Mouse (Mus musculus) limb, embryonic 11.5 days (tissue): ENCODE data around the gene Gm42957. TPM values are rescaled to one million over a fixed set of nuclear protein-coding genes. Genes with fewer than 3 reads are reported as not detected.

Experiments used
- ATAC-seq: fragments of 200-750 bp; cut with Nextera tagmentation; 2 replicates; pipeline ENCODE4 v1.8.0; 2017; ENCODE audit warnings: low read depth; ENCODE audit not compliant: insufficient number of reproducible peaks, low FRiP score, low TSS enrichment
- DNase-seq: peaks from one replicate; pipeline ENCODE4 v3.0.0-alpha.2; 2015; ENCODE audit warnings: low spot score
- H3K27ac ChIP-seq: fragments of 300-500 bp; sonication (generic); replicated peaks from 2 replicates; pipeline ENCODE4 v1.5.1; 2014; ENCODE audit warnings: low read depth, mild to moderate bottlenecking, low read length
- H3K27me3 ChIP-seq: fragments of 300-500 bp; sonication (generic); 2 replicates; pipeline ENCODE4 v1.6.1; 2014; ENCODE audit warnings: mild to moderate bottlenecking, low read length, mixed read lengths; ENCODE audit not compliant: control insufficient read depth, insufficient read depth
- H3K36me3 ChIP-seq: fragments of 300-500 bp; sonication (generic); 2 replicates; pipeline ENCODE4 v1.6.1; 2014; ENCODE audit warnings: mild to moderate bottlenecking, low read length, moderate library complexity, mixed read lengths; ENCODE audit not compliant: control insufficient read depth, insufficient read depth
- H3K4me1 ChIP-seq: fragments of 300-500 bp; sonication (generic); 2 replicates; pipeline ENCODE4 v1.6.1; 2014; ENCODE audit warnings: low read length, mixed read lengths; ENCODE audit not compliant: control insufficient read depth, insufficient read depth
- H3K4me2 ChIP-seq: fragments of 300-500 bp; sonication (generic); 2 replicates; pipeline ENCODE4 v1.6.1; 2014; ENCODE audit warnings: low read depth, mild to moderate bottlenecking, moderate library complexity; ENCODE audit not compliant: severe bottlenecking
- H3K4me3 ChIP-seq: fragments of 300-500 bp; sonication (generic); 2 replicates; pipeline ENCODE4 v1.5.1; 2014; ENCODE audit warnings: low read depth, low read length
- H3K9ac ChIP-seq: fragments of 300-500 bp; sonication (generic); 2 replicates; pipeline ENCODE4 v1.6.1; 2014; ENCODE audit warnings: mild to moderate bottlenecking, low read length
- H3K9me3 ChIP-seq: fragments of 300-500 bp; sonication (generic); 2 replicates; pipeline ENCODE4 v1.6.1; 2016; ENCODE audit warnings: low read length; ENCODE audit not compliant: control insufficient read depth
- WGBS: fragments of 180-500 bp; shearing (Covaris S2); extraction: QIAGEN DNeasy Blood & Tissue Kit; methylation state at CpG from one replicate; pipeline ENCODE4 v1.1.7; 2014; 5-methylcytosine and 5-hydroxymethylcytosine counted together
- polyA plus RNA-seq: library from polyadenylated mRNA; unstranded; fragments of >200 nt; fragmentation: Nextera tagmentation; extraction: Ambion mirVana; gene quantifications from 2 replicates; pipeline ENCODE4 v1.2.1, GENCODE M21; 2014

The Gm42957 gene
- polyA plus RNA-seq, 1 experiment from 2014 or later = 0.11 TPM

GRCm38 (mm10) chr3:96596855-96597254 is 38.4 kb upstream of the Gm42957 start:
- Histone ChIP-seq H3K9ac (peak overlapping the region; percentile 61), H3K9me3 (no peaks in the 10 kb centered on the region), H3K36me3 (no peaks in the 10 kb centered on the region), H3K4me1 (peaks cover 18% of the 10 kb centered on the region; the same call in 1 of the 2 replicates), H3K27ac (no peak overlapping the region), H3K27me3 (peaks cover 10% of the 10 kb centered on the region), H3K4me2 (peak overlapping the region; percentile 99), H3K4me3 (peak overlapping the region; percentile 49)
- DNase-seq = no peak
- no peak for ATAC-seq
- WGBS = 2% methylated on average over 11 of the region's 12 CpGs

DNA sequence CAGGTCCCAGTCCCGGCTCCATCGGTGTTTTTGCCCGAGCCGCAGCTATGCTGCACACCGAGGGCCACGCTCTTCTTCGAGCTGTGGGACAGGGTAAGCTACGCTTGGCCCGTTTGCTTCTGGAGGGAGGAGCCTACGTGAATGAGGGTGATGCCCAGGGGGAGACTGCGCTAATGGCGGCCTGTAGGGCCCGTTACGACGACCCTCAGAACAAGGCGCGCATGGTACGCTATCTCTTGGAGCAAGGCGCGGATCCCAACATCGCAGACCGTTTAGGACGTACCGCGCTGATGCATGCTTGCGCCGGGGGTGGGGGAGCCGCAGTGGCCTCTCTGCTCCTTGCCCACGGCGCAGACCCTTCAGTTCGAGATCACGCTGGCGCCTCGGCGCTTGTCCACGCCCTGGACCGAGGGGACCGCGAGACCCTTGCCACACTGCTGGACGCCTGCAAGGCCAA is 37.8 kb upstream of the Gm42957 start:
- Histone ChIP-seq H3K36me3 (no peaks in the 10 kb centered on the region), H3K27me3 (peaks cover 10% of the 10 kb centered on the region), H3K4me2 (peak overlapping the region; percentile 99), H3K4me1 (peaks cover 21% of the 10 kb centered on the region; the same call in 1 of the 2 replicates), H3K9me3 (no peaks in the 10 kb centered on the region), H3K9ac (peak overlapping the region; percentile 61), H3K27ac (no peak overlapping the region), H3K4me3 (peak overlapping the region; percentile 49)
- peak; percentile 65 for DNase-seq
- WGBS = under 1% methylated on average over 40 of the region's 40 CpGs
- no peak for ATAC-seq

- Histone ChIP-seq H3K27ac (peak overlapping the region; percentile 62; the same call in 1 of the 2 replicates), H3K9ac (peak overlapping the region; percentile 61), H3K27me3 (peaks cover 10% of the 10 kb centered on the region), H3K36me3 (no peaks in the 10 kb centered on the region), H3K4me2 (peak overlapping the region; percentile 99), H3K4me3 (peak overlapping the region; percentile 49), H3K4me1 (peaks cover 26% of the 10 kb centered on the region; the same call in 1 of the 2 replicates), H3K9me3 (no peaks in the 10 kb centered on the region)
- WGBS = 1% methylated on average over 54 of the region's 54 CpGs
- DNase-seq = peak; percentile 84
- no peak for ATAC-seq
Observed at GRCm38 (mm10) chr3:96598156-96599068, 36.9 kb upstream of the Gm42957 start.

DNA sequence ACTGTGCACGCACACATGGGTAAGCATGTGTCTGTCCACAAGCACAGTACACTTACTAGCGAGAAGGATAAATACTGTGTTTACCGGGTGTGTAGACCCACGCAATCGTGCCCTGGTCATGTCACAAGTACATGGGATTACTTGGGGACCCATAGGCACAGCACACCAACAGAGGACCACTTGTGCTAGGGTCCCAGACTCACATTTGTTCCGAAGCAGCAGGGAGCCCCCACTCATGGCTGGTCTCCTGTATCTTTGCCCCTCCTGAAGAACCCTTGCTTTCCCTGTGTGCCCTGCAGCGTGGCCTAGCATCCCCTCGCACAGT is 36.2 kb upstream of the Gm42957 start:
- H3K4me3 ChIP-seq = peak overlapping the region; percentile 49
- DNase-seq (no peak), ATAC-seq (no peak)
- H3K36me3 ChIP-seq = no peaks in the 10 kb centered on the region
- peak overlapping the region; percentile 99 for H3K4me2 ChIP-seq
- peaks cover 26% of the 10 kb centered on the region; the same call in 1 of the 2 replicates for H3K4me1 ChIP-seq
- no peak overlapping the region for H3K27ac ChIP-seq
- 47% methylated on average over 8 of the region's 8 CpGs for WGBS
- peaks cover 10% of the 10 kb centered on the region for H3K27me3 ChIP-seq
- no peaks in the 10 kb centered on the region for H3K9me3 ChIP-seq
- peak overlapping the region; percentile 61; the same call in 1 of the 2 replicates for H3K9ac ChIP-seq

DNA sequence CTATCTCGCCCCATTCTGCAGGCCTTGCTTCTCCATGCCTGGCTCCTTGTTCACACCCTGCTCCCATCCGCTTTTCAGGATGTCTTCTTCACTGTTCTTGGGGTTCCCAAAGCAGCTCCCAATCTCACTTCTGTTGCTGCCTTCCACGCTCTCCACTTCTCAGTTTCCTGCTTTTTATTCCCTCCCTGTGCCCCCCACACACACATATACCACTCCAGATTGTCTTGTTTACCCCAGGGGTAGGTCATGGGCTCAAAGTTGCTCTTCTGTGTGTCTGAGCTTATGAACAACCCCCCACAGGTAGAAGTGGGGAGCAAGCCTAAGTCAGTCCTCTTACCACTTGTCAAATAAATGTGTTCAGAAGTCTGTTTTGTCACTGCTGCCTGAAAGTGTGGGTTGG is 35.9 kb upstream of the Gm42957 start:
- peaks cover 26% of the 10 kb centered on the region; the same call in 1 of the 2 replicates for H3K4me1 ChIP-seq
- 57% methylated on average over 3 of the region's 3 CpGs for WGBS
- H3K9ac ChIP-seq = no peak overlapping the region
- no peak for ATAC-seq
- peaks cover 10% of the 10 kb centered on the region for H3K27me3 ChIP-seq
- DNase-seq = no peak
- no peaks in the 10 kb centered on the region for H3K9me3 ChIP-seq
- H3K36me3 ChIP-seq = no peaks in the 10 kb centered on the region
- H3K4me2 ChIP-seq = no peak overlapping the region
- H3K27ac ChIP-seq = no peak overlapping the region
- no peak overlapping the region for H3K4me3 ChIP-seq

DNA sequence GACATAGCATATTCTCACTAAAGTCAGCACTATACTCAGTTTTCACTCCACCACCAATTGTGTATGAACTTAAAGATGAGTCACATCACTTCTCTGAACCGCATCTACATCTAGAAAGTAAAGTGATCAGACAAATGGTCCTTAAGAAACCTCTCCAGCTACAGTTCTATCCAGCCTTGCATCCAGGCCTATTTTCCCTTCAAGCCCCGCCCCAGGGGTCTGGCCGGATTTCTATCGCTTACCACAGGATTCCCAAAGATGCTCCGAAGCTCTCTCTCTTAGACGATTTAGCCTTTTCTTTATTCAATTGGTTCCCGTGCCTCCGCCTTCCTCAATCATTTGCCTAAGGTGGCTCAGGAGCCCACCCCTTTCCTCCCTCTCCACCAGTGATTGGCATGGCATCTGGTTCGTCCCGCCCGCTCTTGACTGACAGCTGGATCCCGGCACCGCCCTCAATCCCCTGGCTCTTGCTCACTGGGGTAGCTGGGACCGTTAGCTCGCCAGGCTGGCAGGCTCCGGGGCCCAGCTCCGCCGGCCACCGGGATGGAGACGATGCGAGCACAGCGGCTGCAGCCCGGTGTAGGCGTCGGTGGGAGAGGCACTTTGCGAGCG is 34.5 kb upstream of the Gm42957 start, which contains the start of gene Lix1l:
Lix1l (plus strand) TSS at position 511 of the 612 bp plus-strand sequence.
- H3K4me3 ChIP-seq = peak within 1 kb of the TSS; percentile 75
- 2% methylated on average over 26 of the region's 27 CpGs for WGBS
- DNase-seq (peak; percentile 95), ATAC-seq (peak; percentile 90)
- H3K9me3 ChIP-seq = no peaks in the 10 kb centered on the region
- no peaks in the 10 kb centered on the region for H3K36me3 ChIP-seq
- H3K27me3 ChIP-seq = peaks cover 5% of the 10 kb centered on the region
- peak within 1 kb of the TSS; percentile 83 for H3K9ac ChIP-seq
- peak within 1 kb of the TSS; percentile 68 for H3K27ac ChIP-seq
- H3K4me2 ChIP-seq = peak within 1 kb of the TSS; percentile 73
- peaks cover 26% of the 10 kb centered on the region; the same call in 1 of the 2 replicates for H3K4me1 ChIP-seq

GRCm38 (mm10) chr3:96601251-96601787 is 34.0 kb upstream of the Gm42957 start:
- peak overlapping the region; percentile 75 for H3K4me3 ChIP-seq
- H3K9me3 ChIP-seq = no peaks in the 10 kb centered on the region
- H3K36me3 ChIP-seq = no peaks in the 10 kb centered on the region
- H3K9ac ChIP-seq = peak overlapping the region; percentile 83
- H3K4me2 ChIP-seq = peak overlapping the region; percentile 73
- H3K27me3 ChIP-seq = peaks cover 3% of the 10 kb centered on the region; the same call in 1 of the 2 replicates
- under 1% methylated on average over 25 of the region's 40 CpGs for WGBS
- peak; percentile 71 for DNase-seq
- peaks cover 23% of the 10 kb centered on the region; the same call in 1 of the 2 replicates for H3K4me1 ChIP-seq
- H3K27ac ChIP-seq = peak overlapping the region; percentile 68
- ATAC-seq = peak; percentile 61
